Mouse (Mus musculus) spleen, adult 18-20 months (tissue): ENCODE measurements around the gene Klf7.
"Not testable (repeated sequence)": the region's sequence is repeated elsewhere in the genome, so short reads cannot be mapped to it uniquely, and the experiment has no call there.

Source experiments
- DNase-seq, 2 experiments: peaks; one replicate each; pipeline ENCODE4 v3.0.0; 2022; ENCODE audit warnings: mixed read lengths in 2 of 2

Gene Klf7

GRCm38 (mm10) chr1:64121559-64122465, at the start of gene Klf7:
Gene Klf7 (minus strand): TSS chr1:64122282.
- peak; percentile 88 to 96 for DNase-seq

GRCm38 (mm10) chr1:64164526-64165062, 42.5 kb upstream of the Klf7 start:
- no peak for DNase-seq

GRCm38 (mm10) chr1:64158766-64159165, 36.7 kb upstream of the Klf7 start:
- DNase-seq = no peak

- DNase-seq = no peak
Measured at GRCm38 (mm10) chr1:64149185-64149584, 27.1 kb upstream of the Klf7 start.

GRCm38 (mm10) chr1:64142691-64143445, 20.8 kb upstream of the Klf7 start:
- DNase-seq = no peak

- no peak for DNase-seq
Measured at GRCm38 (mm10) chr1:64134439-64134838, 12.4 kb upstream of the Klf7 start.

- DNase-seq = no peak
Measured at GRCm38 (mm10) chr1:64126822-64127221, 4.7 kb upstream of the Klf7 start.

- DNase-seq = no peak
Measured at GRCm38 (mm10) chr1:64122466-64122830, 366 bp upstream of the Klf7 start.

- peak; percentile 19 to 56 for DNase-seq
Measured at GRCm38 (mm10) chr1:64120811-64121515, 1.1 kb downstream of the Klf7 start.

- DNase-seq = peak in 1 of 2 experiments; percentile 40
Measured at GRCm38 (mm10) chr1:64120421-64120810, 1.7 kb downstream of the Klf7 start.

GRCm38 (mm10) chr1:64119851-64120250, 2.2 kb downstream of the Klf7 start:
- peak in 1 of 2 experiments; percentile 14 for DNase-seq

GRCm38 (mm10) chr1:64119358-64119794, 2.7 kb downstream of the Klf7 start:
- DNase-seq = no peak

GRCm38 (mm10) chr1:64118285-64119170, 3.6 kb downstream of the Klf7 start:
- DNase-seq = no peak

- DNase-seq = no peak
Measured at GRCm38 (mm10) chr1:64117478-64118284, 4.4 kb downstream of the Klf7 start.

- DNase-seq = no peak
Measured at GRCm38 (mm10) chr1:64116746-64117455, 5.2 kb downstream of the Klf7 start.

GRCm38 (mm10) chr1:64114579-64114978, 7.5 kb downstream of the Klf7 start:
- no peak for DNase-seq

- DNase-seq = not testable (repeated sequence)
Measured at GRCm38 (mm10) chr1:64108653-64109052, 13.4 kb downstream of the Klf7 start.

- DNase-seq = no peak
Measured at GRCm38 (mm10) chr1:64107526-64107925, 14.6 kb downstream of the Klf7 start.

- no peak for DNase-seq
Measured at GRCm38 (mm10) chr1:64106127-64106526, 16.0 kb downstream of the Klf7 start.

GRCm38 (mm10) chr1:64105181-64105646, 16.9 kb downstream of the Klf7 start:
- no peak for DNase-seq
